Mouse (Mus musculus): ENCODE results near the gene Alb.

Alb gene

DNA sequence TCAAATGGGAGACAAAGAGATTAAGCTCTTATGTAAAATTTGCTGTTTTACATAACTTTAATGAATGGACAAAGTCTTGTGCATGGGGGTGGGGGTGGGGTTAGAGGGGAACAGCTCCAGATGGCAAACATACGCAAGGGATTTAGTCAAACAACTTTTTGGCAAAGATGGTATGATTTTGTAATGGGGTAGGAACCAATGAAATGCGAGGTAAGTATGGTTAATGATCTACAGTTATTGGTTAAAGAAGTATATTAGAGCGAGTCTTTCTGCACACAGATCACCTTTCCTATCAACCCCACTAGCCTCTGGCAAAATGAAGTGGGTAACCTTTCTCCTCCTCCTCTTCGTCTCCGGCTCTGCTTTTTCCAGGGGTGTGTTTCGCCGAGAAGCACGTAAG is at the start of gene Alb:
Alb (plus strand) TSS at position 279 of the 400 bp plus-strand sequence.
- in situ Hi-C loops (cut with MboI; ENCODE audit: low sequenced_read_pairs), result no loop called here

DNA sequence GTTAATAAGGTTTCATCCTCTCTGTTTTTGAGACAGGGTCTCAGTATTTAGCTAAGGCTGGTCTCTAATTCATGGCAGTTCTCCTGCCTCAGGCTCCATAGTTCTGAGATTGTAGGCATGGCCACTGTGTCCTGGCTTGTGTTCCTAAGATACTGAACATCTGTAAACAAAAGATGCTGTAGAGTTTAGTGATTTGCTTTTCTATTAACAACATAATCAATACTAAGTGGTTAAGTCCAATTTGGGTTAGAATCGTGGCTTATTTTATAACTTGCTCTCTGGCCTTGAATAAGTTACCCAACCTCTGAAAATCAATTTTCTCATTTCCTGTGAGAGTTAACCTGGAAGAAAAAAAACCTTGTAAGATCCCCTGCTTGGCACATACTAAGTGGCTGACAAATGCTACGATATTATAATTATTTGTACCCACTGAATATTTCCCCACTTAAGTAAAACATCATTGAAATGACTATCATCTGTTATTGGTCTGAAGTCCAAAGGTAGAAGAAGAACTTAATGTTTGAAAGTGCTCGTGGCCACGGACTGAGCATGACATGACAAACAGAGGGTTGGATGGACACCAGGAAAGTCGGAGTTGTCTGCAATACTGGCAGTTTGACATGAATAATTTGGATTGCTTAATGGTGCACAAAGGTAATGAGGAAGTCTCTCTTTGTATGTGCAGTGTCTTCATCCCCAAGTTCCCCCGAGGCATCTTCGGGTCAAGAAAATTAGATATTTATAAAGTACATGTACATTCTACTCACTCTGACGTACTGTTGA is 46.4 kb upstream of the Alb start:
- in situ Hi-C loops (cut with MboI; ENCODE audit: low sequenced_read_pairs), result no loop called here

DNA sequence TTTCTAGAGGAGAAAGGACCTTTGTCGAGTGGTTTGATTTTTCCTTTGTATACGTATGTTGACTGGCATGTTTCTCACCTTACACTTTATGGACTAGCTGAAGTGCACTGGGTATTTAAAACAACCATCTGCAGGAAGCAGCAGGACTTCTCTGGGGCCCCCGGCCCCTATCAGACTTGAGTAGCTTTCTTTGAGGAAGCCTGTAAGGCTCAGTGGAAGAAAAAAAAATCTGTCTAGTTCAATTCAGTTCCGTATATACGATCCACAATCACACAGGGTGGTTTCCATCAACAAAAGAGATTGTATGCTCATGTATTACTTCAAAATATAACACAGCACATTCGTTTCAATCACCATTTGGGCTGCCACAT is 45.8 kb upstream of the Alb start:
- in situ Hi-C loops (cut with MboI; ENCODE audit: low sequenced_read_pairs), result no loop called here

DNA sequence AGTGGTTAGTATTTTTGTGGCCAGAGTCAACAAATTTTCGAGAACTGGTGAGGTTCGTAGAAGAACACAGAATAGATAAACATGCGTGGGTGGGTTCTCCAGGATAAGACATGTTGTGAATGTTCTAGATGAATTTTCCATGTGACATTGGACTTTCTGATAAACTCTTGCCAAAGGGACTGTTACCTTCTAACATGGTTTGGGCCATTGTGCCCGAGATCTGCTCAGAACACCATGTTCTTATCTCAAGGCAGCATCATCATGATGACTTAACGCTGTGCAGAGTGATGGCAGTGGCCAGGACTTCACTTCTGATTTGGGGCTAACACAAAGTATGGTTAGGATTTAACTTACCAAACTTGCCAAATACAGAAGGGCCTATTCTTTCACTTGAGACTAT is 36.1 kb upstream of the Alb start:
- in situ Hi-C loops (cut with MboI; ENCODE audit: low sequenced_read_pairs), result no loop called here

DNA sequence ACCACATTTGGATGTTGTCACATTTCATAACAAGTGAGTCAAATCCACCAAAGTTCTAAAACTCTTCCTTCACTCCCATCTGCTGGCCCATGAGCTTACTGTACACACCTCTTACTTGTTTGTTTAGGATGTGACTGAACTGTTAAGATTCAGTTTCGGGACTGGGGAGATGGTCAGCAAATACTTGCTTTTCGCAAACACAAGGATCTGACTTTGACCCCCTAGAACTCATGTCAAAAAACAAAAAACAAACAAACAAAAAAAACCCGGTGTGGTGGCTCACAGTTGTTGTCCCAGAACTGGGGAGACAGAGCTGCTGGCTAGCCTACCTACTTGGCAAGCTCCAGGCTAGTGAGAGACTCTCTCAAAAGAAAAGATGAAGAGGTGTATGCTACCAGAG is 35.5 kb upstream of the Alb start:
- in situ Hi-C loops (cut with MboI; ENCODE audit: low sequenced_read_pairs), result no loop called here

DNA sequence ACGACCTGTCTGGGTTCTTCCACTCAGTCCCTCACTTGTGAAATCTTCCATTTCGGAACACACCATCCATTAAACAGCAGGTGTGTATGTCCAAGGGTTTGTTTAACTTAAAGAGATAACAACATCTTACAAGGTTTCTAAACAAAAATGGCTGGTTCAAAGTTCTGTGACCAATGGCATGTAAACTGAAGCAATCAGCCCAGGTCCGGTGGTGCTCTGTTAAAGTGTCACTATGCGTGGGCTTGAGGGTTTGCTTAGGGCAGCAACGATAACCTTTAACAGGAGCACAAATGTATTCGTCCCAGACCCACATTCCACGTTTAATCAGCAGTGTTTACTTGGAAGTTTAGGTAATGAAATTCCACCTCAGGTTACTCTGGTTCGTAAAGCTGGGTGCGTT is 29.6 kb upstream of the Alb start:
- in situ Hi-C loops (cut with MboI; ENCODE audit: low sequenced_read_pairs), result no loop called here

DNA sequence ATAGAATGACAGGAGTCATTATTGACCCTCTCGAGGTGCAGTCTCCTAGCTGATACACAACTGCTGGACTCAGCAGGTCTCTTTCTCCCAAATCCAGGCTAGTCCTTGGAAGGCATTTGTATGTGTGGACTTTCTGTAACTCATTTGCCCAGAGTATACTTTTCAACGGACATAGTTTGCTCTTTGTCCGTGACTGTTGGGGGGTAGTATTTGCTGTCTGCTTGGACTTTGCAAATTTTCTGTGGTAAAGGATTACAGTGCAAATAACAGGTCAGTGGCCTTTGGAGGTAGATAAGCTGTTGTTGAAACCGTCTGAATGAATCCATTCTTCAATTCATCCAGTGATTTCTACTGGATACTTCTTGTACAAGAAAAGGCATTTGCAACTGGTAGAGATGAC is 21.5 kb upstream of the Alb start:
- in situ Hi-C loops (cut with MboI; ENCODE audit: low sequenced_read_pairs), result no loop called here

DNA sequence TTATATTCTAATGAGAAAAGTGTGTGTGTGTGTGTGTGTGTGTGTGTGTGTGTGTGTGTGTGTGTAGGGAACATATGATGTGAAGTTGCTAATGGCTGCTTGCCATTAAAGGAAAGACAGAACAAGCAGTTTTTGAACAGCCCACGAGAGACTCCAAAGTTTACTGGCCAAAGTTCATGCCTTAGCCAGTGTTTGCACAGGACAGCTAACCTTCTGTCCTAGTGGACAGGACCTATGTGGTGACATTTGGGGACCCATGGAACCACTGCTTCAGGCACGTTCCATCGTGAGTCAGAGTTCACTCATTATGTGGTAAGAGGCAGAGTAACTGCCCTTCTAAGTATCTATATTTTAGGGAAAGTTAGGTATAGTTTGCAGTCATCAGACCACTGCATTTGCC is 13.1 kb upstream of the Alb start:
- in situ Hi-C loops (cut with MboI; ENCODE audit: low sequenced_read_pairs), result no loop called here

DNA sequence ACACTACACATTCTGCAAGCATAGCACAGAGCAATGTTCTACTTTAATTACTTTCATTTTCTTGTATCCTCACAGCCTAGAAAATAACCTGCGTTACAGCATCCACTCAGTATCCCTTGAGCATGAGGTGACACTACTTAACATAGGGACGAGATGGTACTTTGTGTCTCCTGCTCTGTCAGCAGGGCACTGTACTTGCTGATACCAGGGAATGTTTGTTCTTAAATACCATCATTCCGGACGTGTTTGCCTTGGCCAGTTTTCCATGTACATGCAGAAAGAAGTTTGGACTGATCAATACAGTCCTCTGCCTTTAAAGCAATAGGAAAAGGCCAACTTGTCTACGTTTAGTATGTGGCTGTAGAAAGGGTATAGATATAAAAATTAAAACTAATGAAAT is 10.7 kb upstream of the Alb start:
- in situ Hi-C loops (cut with MboI; ENCODE audit: low sequenced_read_pairs), result no loop called here

DNA sequence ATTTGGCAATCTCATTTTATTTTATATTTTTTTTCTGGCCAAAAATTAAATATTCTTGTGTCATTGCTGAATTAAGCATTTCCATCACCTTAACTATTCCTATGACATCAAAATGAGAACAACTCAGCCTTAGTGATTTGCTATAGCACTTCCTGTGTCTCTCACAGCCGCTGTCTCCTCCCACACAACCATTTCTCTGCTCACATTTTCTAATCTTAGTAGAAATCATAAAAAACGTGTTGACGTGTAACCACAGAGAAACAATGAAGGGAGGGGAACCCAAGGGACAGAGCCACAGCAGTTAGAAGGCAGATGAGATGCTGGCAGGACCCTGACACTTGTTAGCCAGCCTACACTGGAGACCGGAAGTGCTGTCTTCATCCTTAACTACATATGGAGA is 8.0 kb upstream of the Alb start:
- in situ Hi-C loops (cut with MboI; ENCODE audit: low sequenced_read_pairs), result no loop called here

DNA sequence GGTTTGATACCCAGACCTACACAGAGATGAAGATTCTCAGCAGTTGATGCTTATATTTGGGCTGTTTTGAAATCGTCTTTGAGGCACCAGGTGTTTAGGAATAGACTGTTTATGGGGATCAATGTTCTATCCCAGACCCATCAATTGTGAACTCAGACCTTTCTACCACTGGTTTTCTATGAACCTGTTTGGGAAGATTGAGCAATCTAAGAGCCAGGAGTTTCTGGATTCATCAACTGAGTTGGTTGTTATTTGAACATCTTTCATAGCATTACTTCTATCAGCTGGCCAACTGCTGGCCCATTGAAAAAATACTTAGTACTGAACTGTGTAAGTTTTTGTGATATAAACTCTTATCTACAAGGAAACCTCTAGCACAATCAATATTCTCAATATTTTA is 3.5 kb upstream of the Alb start:
- in situ Hi-C loops (cut with MboI; ENCODE audit: low sequenced_read_pairs), result no loop called here

DNA sequence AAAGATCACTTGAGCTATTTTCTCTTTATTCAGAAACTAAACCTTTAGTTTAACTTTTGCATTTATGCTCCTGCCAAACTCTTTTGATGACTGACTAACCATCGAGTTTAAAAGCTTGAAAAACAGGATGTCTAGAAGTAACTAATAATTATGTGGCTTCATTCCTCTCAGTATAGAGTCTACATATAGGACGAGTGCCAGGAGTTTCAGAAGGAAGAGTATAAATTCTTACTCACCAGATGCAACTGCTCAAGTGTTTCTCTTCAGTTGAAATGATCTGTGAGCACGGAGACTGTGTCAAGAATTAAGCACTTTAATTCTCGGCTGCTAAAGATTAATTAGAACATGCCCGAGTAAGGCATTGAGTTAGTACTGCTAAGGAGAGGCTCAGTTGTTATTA is 2.0 kb upstream of the Alb start:
- in situ Hi-C loops (cut with MboI; ENCODE audit: low sequenced_read_pairs), result no loop called here

DNA sequence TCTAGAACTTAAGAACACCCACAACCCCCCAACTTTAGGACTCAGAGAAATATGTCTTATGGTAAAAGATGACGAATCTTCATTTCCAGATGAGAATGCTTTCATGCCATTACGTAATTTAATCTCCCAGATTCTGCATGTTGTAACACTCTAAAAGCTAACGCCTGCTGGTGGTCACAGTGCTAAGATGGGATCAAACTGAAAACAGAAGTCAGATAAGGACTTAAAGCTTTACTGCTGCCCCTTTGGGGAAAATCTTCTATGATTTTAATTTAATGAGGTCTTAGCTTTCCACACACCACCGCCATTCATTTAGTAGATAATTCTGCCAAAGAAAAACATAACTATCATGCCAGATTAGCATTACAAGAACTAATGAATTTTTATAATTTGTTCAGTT is 6.1 kb downstream of the Alb start:
- in situ Hi-C loops (cut with MboI; ENCODE audit: low sequenced_read_pairs), result no loop called here

DNA sequence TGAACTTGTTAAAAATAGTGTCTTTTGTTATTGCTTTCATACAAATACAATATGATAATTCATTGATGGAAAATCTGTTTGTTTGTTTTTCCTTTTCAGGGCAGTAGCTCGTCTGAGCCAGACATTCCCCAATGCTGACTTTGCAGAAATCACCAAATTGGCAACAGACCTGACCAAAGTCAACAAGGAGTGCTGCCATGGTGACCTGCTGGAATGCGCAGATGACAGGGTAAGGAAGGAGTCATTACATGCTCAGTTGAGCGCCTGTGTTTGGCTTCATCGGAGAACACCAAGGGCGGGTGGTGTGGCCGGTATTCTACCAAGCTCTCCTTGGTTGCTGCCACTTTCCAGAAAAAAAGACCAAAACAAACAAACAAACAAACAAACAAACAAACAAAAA is 6.5 kb downstream of the Alb start:
- in situ Hi-C loops (cut with MboI; ENCODE audit: low sequenced_read_pairs), result no loop called here

DNA sequence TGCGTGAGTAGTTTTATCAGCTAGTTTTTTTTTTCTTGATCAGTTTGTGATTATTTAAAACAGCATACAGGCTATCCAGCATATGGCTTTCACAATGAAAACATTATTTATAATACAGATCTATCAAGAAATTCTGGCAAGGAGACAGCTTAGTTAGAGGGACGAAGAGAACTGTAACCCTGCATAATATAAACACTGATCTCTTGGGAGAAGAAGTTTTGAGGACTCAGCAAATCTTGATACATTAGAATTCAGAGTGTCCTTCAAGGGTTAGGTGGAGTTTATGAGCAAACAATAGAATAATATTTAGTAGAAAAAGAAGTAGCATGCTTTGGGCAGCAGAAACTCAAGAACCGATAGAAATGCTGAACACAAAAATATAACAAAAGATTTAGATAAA is 10.1 kb downstream of the Alb start:
- in situ Hi-C loops (cut with MboI; ENCODE audit: low sequenced_read_pairs), result no loop called here

DNA sequence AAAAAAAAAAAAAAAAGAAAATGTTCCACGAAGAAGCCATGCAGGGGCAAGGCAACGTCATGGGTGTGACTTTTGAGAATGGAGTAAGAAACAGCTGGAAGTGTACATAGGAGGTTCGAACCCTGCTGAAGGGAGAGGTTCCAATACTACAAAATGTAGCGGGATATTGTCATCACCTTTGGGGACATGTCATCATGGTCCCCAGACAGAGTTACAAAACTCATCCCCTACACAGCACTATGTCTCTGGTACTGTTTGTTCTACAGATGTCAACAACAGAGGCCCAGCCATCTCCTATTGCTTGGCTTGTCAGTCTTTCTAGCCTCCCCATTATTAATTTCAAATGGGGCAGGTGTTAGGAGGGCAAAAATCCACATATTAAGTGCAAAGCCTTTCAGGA is 13.2 kb downstream of the Alb start:
- in situ Hi-C loops (cut with MboI; ENCODE audit: low sequenced_read_pairs), result no loop called here

DNA sequence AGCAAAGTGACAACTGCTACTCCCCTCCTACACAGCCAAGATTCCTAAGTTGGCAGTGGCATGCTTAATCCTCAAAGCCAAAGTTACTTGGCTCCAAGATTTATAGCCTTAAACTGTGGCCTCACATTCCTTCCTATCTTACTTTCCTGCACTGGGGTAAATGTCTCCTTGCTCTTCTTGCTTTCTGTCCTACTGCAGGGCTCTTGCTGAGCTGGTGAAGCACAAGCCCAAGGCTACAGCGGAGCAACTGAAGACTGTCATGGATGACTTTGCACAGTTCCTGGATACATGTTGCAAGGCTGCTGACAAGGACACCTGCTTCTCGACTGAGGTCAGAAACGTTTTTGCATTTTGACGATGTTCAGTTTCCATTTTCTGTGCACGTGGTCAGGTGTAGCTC is 13.7 kb downstream of the Alb start:
- in situ Hi-C loops (cut with MboI; ENCODE audit: low sequenced_read_pairs), result no loop called here

DNA sequence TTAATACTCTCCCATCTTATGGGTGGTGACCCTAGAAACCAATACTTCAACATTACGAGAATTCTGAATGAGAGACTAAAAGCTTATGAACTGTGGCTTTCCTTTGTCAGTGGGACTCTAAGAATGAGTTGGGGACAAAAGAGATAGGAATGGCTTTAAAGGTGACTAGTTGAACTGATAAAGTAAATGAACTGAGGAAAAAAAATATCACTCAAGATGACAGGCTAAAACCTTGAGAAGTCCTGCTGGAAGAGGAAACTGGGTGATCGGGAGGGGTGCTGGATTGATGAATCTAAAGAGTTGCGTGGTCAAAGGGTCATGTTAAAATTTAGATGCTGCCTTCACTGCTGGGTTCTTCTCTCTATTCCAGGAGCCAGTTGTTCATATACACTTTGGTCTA is 16.0 kb downstream of the Alb start:
- in situ Hi-C loops (cut with MboI; ENCODE audit: low sequenced_read_pairs), result loop anchor here (25.0 kb wide), 1 partner anchor 264 kb away; the partner anchor contains the start of gene Cox18

DNA sequence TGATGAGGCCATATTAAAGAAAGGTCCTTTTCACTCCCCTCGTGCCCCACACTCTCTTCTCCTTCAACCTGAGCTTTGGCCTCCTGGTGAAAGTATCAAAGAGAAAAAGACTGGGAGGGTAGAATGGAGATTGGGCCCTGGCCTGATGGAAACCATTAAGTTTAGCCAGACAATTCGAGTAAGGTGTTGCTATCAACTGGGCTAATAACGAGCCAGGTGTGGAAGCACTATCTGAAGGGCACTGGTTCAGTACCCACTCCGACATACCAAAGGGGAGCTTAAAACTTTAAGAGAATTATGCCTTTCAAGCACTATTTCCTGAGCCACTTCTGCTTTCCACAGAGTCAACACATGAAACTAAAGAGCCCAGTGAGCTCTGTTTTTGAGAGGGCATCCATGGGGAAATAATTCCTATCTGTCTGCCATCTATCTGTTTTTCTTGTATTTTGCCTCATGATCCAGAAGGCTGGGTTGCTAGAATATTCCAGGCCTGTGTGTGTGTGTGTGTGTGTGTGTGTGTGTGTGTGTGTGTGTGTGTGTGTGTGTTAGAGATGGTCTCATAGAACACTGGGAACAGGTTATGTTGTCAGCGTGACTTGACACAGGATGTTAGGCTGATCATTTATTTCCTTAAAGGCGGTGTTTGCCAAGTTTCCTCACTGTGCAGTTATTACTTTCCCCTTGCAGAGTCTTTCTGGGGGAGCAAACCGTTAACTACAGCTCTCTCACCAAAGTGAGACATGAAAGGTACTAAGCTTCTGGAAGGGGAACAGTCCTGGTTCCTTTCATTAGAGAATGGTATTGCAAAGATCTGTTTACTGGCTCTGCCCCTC is 16.8 kb downstream of the Alb start:
- in situ Hi-C loops (cut with MboI; ENCODE audit: low sequenced_read_pairs), result loop anchor here (25.0 kb wide), 1 partner anchor 265 kb away; the partner anchor contains the start of gene Cox18

DNA sequence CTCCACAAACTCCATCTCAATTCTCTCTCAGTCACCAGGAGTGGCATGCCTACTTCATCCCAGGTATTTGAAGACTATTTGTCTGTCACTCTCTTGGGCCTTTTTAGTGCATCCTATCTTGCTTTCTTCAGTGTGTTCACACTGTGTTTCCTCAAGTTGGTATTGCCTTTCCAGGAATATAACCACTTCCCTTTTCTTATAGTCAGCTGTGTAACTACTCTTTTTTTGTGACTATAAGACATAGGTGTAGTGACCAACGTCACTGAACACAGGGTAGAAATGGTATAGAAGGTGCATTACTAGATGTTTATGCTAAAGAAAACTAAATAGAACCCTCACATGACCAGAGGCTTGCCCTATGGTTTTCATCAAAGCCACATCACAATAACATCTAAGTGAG is 18.2 kb downstream of the Alb start:
- in situ Hi-C loops (cut with MboI; ENCODE audit: low sequenced_read_pairs), result loop anchor here (25.0 kb wide), 1 partner anchor 267 kb away; the partner anchor contains the start of gene Cox18

DNA sequence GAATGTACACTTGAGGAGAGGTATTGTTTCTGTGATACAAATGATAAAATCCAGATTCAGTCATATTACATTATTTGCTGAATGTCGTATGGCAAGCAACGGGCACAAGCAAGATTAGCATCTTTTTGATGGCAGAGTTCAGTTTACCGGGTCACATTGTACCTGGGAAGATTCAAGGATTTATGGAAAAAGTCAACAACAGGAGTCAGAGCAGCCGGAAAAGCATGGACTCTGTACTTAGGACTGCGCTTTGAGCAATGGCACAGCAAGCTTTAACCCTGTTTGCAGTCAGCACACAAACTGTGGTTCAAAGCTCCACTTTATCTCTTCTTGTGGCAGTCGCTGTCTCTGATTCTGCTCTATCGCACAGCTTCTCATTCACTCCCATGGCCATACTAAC is 24.9 kb downstream of the Alb start:
- in situ Hi-C loops (cut with MboI; ENCODE audit: low sequenced_read_pairs), result loop anchor here (25.0 kb wide), 1 partner anchor 273 kb away; the partner anchor contains the start of gene Cox18

DNA sequence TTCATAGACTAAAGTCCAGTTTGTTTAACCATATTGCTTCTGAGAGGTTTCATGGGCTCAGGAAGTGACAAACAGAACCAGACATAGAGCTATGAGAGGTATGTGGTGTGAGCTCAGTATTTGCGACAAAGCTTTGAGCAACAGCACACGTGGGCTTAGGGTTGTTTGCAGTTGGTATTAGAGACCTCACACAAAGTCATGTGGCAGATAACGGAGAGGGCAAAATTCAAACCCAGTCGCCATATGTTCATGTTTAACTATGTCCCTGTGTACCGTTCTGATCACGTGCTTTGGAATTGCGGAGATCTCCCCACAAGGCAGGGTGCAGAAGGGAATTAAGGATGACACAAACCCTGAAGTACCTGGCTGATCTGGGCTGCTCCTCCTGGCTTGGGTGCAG is 27.6 kb downstream of the Alb start:
- in situ Hi-C loops (cut with MboI; ENCODE audit: low sequenced_read_pairs), result loop anchor here (25.0 kb wide), 1 partner anchor 276 kb away; the partner anchor contains the start of gene Cox18

Measured in CH12F3 (cell line).